26 mouse cellular contexts compared by ENCODE assay signal in the genomic region with DNA sequence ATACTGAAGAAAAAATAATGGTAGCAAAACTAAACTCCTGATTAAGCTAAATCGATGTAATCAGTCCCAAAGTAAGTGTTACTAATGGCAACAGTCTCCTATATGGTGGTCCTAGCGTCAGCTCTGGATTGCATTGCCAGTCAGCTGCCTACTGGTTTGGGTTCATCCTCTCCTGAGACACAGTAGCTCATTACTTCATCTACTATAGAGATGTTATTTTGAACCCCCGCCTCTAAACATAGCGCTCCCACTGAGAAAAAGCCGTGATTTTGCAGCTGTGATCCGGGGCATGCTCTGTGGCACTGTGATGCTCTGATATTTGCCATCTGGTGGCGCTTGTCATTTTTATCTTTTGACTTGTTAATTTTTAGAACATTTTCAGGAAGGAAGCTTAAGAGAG.
"Had no signal": no experiment of that assay in that cellular context is flagged by ENCODE, and none has a peak within 500 bp of the region (broad histone marks: within the 10 kb centered on the region; RNA-seq: fewer than 3 reads in every experiment).

No protein-coding gene starts in this region.

- H3K9ac ChIP-seq: heart, embryonic 12.5 days; hindbrain, embryonic 12.5 days; hindbrain, embryonic 14.5 days; intestine, embryonic 15.5 days; limb, embryonic 12.5 days; liver, embryonic 14.5 days had no signal

- DNase-seq: gastrocnemius, adult 2 months; gastrocnemius, postnatal 10 days; gastrocnemius, postnatal 25 days; heart, adult 18-20 months; heart, postnatal 10 days; heart, postnatal 4 days; kidney, adult 18-20 months; kidney, adult 8-10 months; kidney, postnatal 10 days; kidney, postnatal 25 days; kidney, postnatal 4 days; liver had no signal

- H3K27ac ChIP-seq: gastrocnemius, adult 2 months; heart, embryonic 10.5 days; hindbrain, embryonic 10.5 days; hindbrain, embryonic 12.5 days; hindbrain, embryonic 14.5 days; intestine, embryonic 15.5 days; limb, embryonic 10.5 days; limb, embryonic 12.5 days; liver, embryonic 14.5 days had no signal

- H3K4me2 ChIP-seq: heart, embryonic 12.5 days; hindbrain, embryonic 12.5 days; hindbrain, embryonic 14.5 days; intestine, embryonic 15.5 days; limb, embryonic 12.5 days; liver, embryonic 11.5 days had no signal

- H3K4me3 ChIP-seq: gastrocnemius, adult 2 months; heart, embryonic 10.5 days; heart, embryonic 12.5 days; hindbrain, embryonic 10.5 days; hindbrain, embryonic 12.5 days; intestine, embryonic 15.5 days; left cerebral cortex, adult 2 months; limb, embryonic 10.5 days; limb, embryonic 12.5 days had no signal

- ATAC-seq: hindbrain, embryonic 16.5 days; inflammation-experienced regulatory T-cells, adult 6 months; intestine, embryonic 15.5 days; intestine, postnatal 0 days had no signal

- H3K36me3 ChIP-seq: heart, embryonic 10.5 days; heart, embryonic 12.5 days; hindbrain, embryonic 10.5 days; hindbrain, embryonic 12.5 days; intestine, embryonic 15.5 days; limb, embryonic 10.5 days; limb, embryonic 12.5 days had no signal

- H3K27me3 ChIP-seq: hindbrain, embryonic 12.5 days; intestine, embryonic 15.5 days; limb, embryonic 12.5 days had no signal

- H3K4me1 ChIP-seq: heart, embryonic 10.5 days; heart, embryonic 12.5 days; hindbrain, embryonic 10.5 days; hindbrain, embryonic 12.5 days; intestine, embryonic 15.5 days; limb, embryonic 10.5 days; limb, embryonic 12.5 days had no signal

- H3K9me3 ChIP-seq: heart, embryonic 10.5 days; heart, embryonic 12.5 days; hindbrain, embryonic 10.5 days; hindbrain, embryonic 12.5 days; intestine, embryonic 15.5 days; limb, embryonic 10.5 days; limb, embryonic 12.5 days had no signal
